Mouse (Mus musculus) limb, embryonic 12.5 days (tissue): ENCODE data around the gene Vwc2. TPM values are rescaled to one million over a fixed set of nuclear protein-coding genes. Genes with fewer than 3 reads are reported as not detected.

Source experiments
- ATAC-seq: fragments of 200-750 bp; cut with Nextera tagmentation; 2 replicates; pipeline ENCODE4 v1.8.0; 2017; ENCODE audit warnings: low read depth, moderate TSS enrichment; ENCODE audit not compliant: insufficient number of reproducible peaks, insufficient read depth, low FRiP score, low TSS enrichment
- H3K27ac ChIP-seq: fragments of 300-500 bp; sonication (generic); 2 replicates; pipeline ENCODE4 v1.5.1; 2016; ENCODE audit warnings: mild to moderate bottlenecking, moderate library complexity
- H3K27me3 ChIP-seq: fragments of 300-500 bp; sonication (generic); 2 replicates; pipeline ENCODE4 v1.6.1; 2016; ENCODE audit warnings: mild to moderate bottlenecking, moderate library complexity
- H3K36me3 ChIP-seq: fragments of 300-500 bp; sonication (generic); 2 replicates; pipeline ENCODE4 v1.6.1; 2016; ENCODE audit warnings: mild to moderate bottlenecking, moderate library complexity
- H3K4me1 ChIP-seq: fragments of 300-500 bp; sonication (generic); replicated peaks from 2 replicates; pipeline ENCODE4 v1.6.1; 2016
- H3K4me2 ChIP-seq: fragments of 300-500 bp; sonication (generic); 2 replicates; pipeline ENCODE4 v1.6.1; 2016; ENCODE audit warnings: mild to moderate bottlenecking, moderate library complexity
- H3K4me3 ChIP-seq: fragments of 300-500 bp; sonication (generic); replicated peaks from 2 replicates; pipeline ENCODE4 v1.5.1; 2016; ENCODE audit warnings: mild to moderate bottlenecking
- H3K9ac ChIP-seq: fragments of 300-500 bp; sonication (generic); replicated peaks from 2 replicates; pipeline ENCODE4 v1.6.1; 2016; ENCODE audit warnings: mild to moderate bottlenecking, moderate library complexity
- H3K9me3 ChIP-seq: fragments of 300-500 bp; sonication (generic); 2 replicates; pipeline ENCODE4 v1.6.1; 2016; ENCODE audit warnings: mild to moderate bottlenecking, moderate library complexity
- WGBS: fragments of 180-500 bp; shearing (Covaris S2); methylation state at CpG from one replicate; pipeline ENCODE4 v1.1.7; 2016; 5-methylcytosine and 5-hydroxymethylcytosine counted together
- polyA plus RNA-seq: library from polyadenylated mRNA; unstranded; fragments of >200 nt; fragmentation: Nextera tagmentation; extraction: Ambion mirVana; gene quantifications from 2 replicates; pipeline ENCODE4 v1.2.1, GENCODE M21; 2016

The Vwc2 gene
- polyA plus RNA-seq, 1 experiment from 2014 or later, result 1.2 TPM

DNA sequence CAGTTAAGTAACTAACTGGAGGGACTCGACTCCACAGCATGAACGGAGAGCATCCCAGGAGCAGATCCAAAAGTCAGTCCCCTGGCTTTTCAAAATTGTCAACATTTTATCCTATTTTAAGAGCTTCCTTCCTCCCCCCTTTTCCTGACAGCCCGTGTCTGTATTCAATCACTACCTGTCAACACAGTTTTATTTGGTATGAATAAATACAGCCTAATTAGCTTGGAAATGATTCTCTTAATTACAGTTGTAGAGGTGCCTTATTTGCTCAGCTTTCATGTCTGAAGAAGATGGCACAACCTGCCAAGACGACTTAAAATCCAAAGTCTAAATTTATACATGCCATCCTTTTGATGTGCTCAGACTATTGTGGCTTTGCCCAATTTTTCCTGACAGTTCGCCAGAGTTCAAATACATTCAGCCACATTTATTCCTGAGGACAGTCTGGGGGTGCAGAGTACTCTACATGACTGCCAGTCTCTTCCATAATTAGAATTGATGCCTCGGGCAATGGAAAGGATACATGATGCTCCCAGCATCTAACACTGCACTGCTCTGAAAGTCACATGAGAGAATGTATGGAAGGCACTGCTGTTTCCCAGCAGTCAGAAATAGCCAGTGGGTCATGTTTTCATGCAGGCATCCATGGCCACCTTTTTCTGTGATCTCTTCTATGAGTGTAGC lies 128.8 kb downstream of the Vwc2 start:
- no peak overlapping the region for H3K9ac ChIP-seq
- H3K27me3 ChIP-seq, result no peaks in the 10 kb centered on the region
- H3K4me2 ChIP-seq, result no peak overlapping the region
- 62% methylated on average over 6 of the region's 6 CpGs for WGBS
- H3K4me3 ChIP-seq, result no peak overlapping the region
- H3K36me3 ChIP-seq, result no peaks in the 10 kb centered on the region
- H3K27ac ChIP-seq, result no peak overlapping the region
- H3K9me3 ChIP-seq, result no peaks in the 10 kb centered on the region
- H3K4me1 ChIP-seq, result no peaks in the 10 kb centered on the region
- ATAC-seq, result no peak

DNA sequence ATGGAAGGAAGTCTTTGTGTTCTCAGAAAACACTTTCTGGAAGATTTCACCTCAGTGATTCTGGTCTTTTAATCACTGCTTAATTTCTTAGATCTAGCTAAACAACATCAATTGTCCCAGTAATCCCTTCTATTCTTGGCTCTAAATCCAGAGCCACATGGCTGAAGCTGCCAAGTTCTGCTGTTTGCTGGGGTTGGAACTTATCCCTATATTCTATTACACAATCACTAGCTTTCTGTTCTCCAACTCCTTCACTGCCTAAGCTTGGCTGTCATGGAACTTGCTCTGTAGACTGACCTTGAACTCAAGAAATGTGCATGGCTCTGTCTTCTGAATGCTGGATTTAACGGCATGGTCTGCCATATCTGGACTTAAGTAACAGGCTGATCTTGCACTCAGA lies 143.3 kb downstream of the Vwc2 start:
- no peak overlapping the region for H3K9ac ChIP-seq
- H3K36me3 ChIP-seq, result no peaks in the 10 kb centered on the region
- H3K27me3 ChIP-seq, result no peaks in the 10 kb centered on the region
- H3K4me1 ChIP-seq, result no peaks in the 10 kb centered on the region
- no peak overlapping the region for H3K4me3 ChIP-seq
- H3K9me3 ChIP-seq, result no peaks in the 10 kb centered on the region
- ATAC-seq, result no peak
- 87% methylated on average over 1 of the region's 1 CpGs for WGBS
- H3K4me2 ChIP-seq, result no peak overlapping the region
- no peak overlapping the region for H3K27ac ChIP-seq

DNA sequence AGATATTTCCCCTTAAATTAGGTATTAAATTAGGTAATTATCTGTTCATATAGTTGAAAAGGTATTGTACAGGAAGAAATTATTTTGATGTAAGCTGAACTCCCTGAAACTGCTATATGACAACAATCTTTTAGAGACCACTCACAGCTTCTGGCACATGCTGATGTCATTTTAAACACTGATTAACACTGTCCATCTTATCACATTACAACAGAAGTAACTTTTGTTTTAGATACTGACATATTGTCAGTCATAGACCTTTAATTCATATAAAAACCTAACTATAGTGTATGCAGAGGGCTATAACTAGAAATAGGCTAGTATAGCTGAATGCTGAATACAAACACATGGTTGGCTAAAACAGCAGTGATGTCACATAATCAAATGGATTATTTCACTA lies 166.1 kb downstream of the Vwc2 start:
- no peaks in the 10 kb centered on the region for H3K27me3 ChIP-seq
- no peaks in the 10 kb centered on the region for H3K4me1 ChIP-seq
- no peak overlapping the region for H3K9ac ChIP-seq
- no peak for ATAC-seq
- H3K4me3 ChIP-seq, result no peak overlapping the region
- H3K9me3 ChIP-seq, result no peaks in the 10 kb centered on the region
- no peaks in the 10 kb centered on the region for H3K36me3 ChIP-seq
- no peak overlapping the region for H3K4me2 ChIP-seq
- H3K27ac ChIP-seq, result no peak overlapping the region

DNA sequence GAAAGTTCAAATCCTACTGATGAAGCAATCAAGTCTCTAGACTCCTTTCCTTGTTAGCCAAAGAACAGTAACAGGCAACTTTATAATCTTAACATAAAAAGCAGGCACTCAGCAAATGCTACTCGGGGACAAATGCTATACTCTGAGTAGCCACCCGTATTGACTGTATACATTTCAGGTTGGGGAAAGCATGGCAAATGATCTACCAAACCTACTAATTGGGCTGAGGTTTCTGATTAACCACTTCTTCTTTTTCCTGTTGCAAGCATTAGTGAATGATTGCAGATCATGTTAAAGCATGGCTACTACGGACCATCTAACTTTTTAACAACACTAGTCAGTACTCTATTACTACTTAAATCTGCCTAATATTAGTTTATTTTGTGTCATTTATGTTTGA lies 169.5 kb downstream of the Vwc2 start:
- no peak overlapping the region for H3K9ac ChIP-seq
- no peaks in the 10 kb centered on the region for H3K4me1 ChIP-seq
- no peaks in the 10 kb centered on the region for H3K27me3 ChIP-seq
- WGBS, result 87% methylated on average over 3 of the region's 3 CpGs
- no peak overlapping the region for H3K4me3 ChIP-seq
- no peak overlapping the region for H3K27ac ChIP-seq
- ATAC-seq, result no peak
- H3K36me3 ChIP-seq, result no peaks in the 10 kb centered on the region
- H3K9me3 ChIP-seq, result no peaks in the 10 kb centered on the region
- no peak overlapping the region for H3K4me2 ChIP-seq
